Mouse (Mus musculus): ENCODE data around the gene Gm45717.

DNA sequence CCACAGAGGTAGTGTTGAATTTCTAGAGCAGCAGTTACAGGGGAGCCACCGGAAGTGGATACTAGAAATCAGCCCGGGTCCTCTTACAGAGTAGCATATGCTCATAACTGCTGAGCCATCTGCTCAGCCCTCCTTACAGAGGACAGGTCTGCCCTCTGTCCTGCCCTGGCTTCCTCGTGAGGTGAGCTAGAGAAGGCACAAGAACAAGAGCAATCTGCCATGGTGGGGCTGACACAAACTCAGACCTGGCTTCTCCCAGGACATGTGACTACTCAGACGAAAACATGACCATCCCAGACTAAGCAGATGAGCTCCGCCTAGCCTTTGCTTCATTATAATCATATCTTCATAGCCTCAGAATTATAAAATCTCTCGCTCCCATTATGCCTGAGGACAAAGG lies 4.0 kb downstream of the Gm45717 start:
- no peak for TF ChIP-seq POLR2A (IDR thresholded peaks at IDR 0.05; ENCODE audit: borderline replicate concordance, low read depth, low read length)
- TF ChIP-seq CTCF (IDR thresholded peaks at IDR 0.05; ENCODE audit: low read depth, low read length): no peak

Measured in bone marrow macrophage, adult 2 months (primary cell).